Mouse (Mus musculus) R1 (cell line): ENCODE measurements around the gene Dpp9.
A peak's percentile ranks its signal among the peaks of the same experiment; 100 is the strongest.

Experiments
- DNase-seq: peaks from one replicate; pipeline ENCODE4 v3.0.0-alpha.2; 2018; ENCODE audit warnings: low read depth, low spot score

The Dpp9 gene

GRCm38 (mm10) chr17:56139858-56140595 is 78.7 kb downstream of the Dpp9 start, which contains the start of gene Sema6b:
Gene Sema6b (minus strand): TSS chr17:56140343.
- peak; percentile 62 for DNase-seq

DNA sequence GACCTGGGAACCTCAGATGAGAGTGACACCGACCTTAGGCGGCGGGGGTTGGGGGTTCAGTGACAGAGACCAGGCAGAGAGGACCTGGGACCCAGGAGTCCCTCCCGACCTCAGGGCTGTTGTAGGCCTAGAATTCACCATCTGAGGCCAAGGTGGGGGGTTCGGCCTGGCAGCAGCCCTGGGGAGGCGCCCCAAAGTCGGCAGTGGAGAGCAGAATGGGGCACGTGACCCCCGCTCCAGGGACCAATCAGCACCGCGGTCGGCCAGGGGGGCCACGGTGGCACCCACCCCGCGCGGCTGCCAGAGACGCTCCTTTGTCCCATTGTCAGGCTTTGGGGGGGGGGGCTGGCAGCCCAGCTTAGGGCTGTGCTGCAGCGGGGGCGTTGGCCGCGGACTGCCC is 79.3 kb downstream of the Dpp9 start:
- no peak for DNase-seq

DNA sequence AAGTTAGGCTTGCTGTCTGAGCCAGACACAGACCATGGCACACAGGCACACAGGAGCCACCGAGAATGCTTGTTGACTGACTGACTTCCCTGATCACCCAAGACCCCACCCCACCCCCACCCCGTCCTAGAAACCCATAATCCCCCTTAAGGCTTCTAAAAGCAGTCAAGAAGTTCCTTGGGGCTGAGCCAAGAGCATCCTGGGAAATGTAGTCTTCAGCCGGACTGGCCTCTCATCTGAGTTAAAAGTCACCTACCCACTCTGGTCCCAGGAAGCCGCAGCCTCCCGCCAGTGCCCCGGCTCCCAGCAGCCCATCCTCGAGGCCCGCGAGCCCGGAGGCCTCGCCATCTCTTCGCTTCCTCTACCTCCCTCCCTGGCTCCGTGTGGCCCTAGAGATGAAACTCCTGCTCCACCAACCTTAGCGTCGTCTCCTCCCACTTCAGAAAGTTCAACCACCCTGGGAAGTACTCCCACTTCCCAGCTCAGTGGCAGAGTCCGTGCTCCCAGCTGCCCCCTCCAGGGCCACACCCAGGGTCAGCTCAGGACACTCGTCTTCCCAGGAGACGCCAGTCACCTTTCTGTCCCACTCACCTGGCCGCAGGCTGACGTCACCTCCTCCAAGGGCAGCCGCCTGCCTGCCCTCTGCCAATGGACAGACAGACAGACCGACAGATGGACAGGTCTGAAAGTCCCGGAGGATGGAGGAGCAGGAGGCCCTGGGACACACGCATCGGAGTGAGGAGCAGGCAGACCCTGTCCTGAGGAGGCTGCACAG is 80.7 kb downstream of the Dpp9 start:
- peak; percentile 40 for DNase-seq
